Mouse (Mus musculus) heart, embryonic 14.5 days (tissue): Measurements from ENCODE around the gene Six1. TPM values are rescaled to one million over a fixed set of nuclear protein-coding genes. Genes with fewer than 3 reads are reported as not detected.

Experiments used
- ATAC-seq: fragments of 200-750 bp; cut with Nextera tagmentation; 2 replicates; pipeline ENCODE4 v1.8.0; 2017; ENCODE audit warnings: low read depth, moderate TSS enrichment; ENCODE audit not compliant: insufficient number of reproducible peaks, insufficient read depth, low FRiP score
- H3K27ac ChIP-seq, 2 experiments: fragments of 200-500 bp in 1 of 2; fragments of 300-500 bp in 1 of 2; sonication (generic) in 1 of 2; replicated peaks in 1 of 2; 2 replicates each; pipeline ENCODE4 v1.5.1; 2012 to 2014; ENCODE audit warnings: low read depth in 2 of 2, low read length in 2 of 2, control low read depth in 1 of 2, mild to moderate bottlenecking in 1 of 2, mixed read lengths in 1 of 2; ENCODE audit not compliant: control insufficient read depth in 1 of 2, insufficient read depth in 1 of 2
- H3K27me3 ChIP-seq: fragments of 300-500 bp; sonication (generic); 2 replicates; pipeline ENCODE4 v1.6.1; 2014; ENCODE audit warnings: mild to moderate bottlenecking, low read length, control low read depth; ENCODE audit not compliant: control insufficient read depth, insufficient read depth
- H3K36me3 ChIP-seq: fragments of 300-500 bp; sonication (generic); 2 replicates; pipeline ENCODE4 v1.6.1; 2014; ENCODE audit warnings: mild to moderate bottlenecking, control low read depth, low read length, mixed read lengths; ENCODE audit not compliant: control insufficient read depth, insufficient read depth
- H3K4me1 ChIP-seq, 2 experiments: fragments of 200-500 bp in 1 of 2; fragments of 300-500 bp in 1 of 2; sonication (generic) in 1 of 2; 2 replicates each; pipeline ENCODE4 v1.6.1; 2012 to 2014; ENCODE audit warnings: low read length in 2 of 2, control low read depth in 1 of 2, mixed read lengths in 1 of 2; ENCODE audit not compliant: control insufficient read depth in 2 of 2, insufficient read depth in 2 of 2
- H3K4me2 ChIP-seq: fragments of 300-500 bp; sonication (generic); 2 replicates; pipeline ENCODE4 v1.6.1; 2014; ENCODE audit warnings: mild to moderate bottlenecking, low read length
- H3K4me3 ChIP-seq, 2 experiments: fragments of 200-500 bp in 1 of 2; fragments of 300-500 bp in 1 of 2; sonication (generic) in 1 of 2; 2 replicates each; pipeline ENCODE4 v1.5.1; 2012 to 2014; ENCODE audit warnings: low read length in 2 of 2, mild to moderate bottlenecking in 2 of 2, control low read depth in 1 of 2, low read depth in 1 of 2, moderate library complexity in 1 of 2; ENCODE audit not compliant: control insufficient read depth in 1 of 2, insufficient read depth in 1 of 2
- H3K9ac ChIP-seq: fragments of 300-500 bp; sonication (generic); 2 replicates; pipeline ENCODE4 v1.6.1; 2014; ENCODE audit warnings: mild to moderate bottlenecking, low read length
- H3K9me3 ChIP-seq: fragments of 300-500 bp; sonication (generic); 2 replicates; pipeline ENCODE4 v1.6.1; 2016; ENCODE audit warnings: low read length, control low read depth; ENCODE audit not compliant: control insufficient read depth
- WGBS: fragments of 180-500 bp; shearing (Covaris S2); extraction: QIAGEN DNeasy Blood & Tissue Kit; methylation state at CpG from one replicate; pipeline ENCODE4 v1.1.7; 2014; 5-methylcytosine and 5-hydroxymethylcytosine counted together
- polyA plus RNA-seq: library from polyadenylated mRNA; unstranded; fragments of >200 nt; fragmentation: Nextera tagmentation; extraction: Ambion mirVana; gene quantifications from 2 replicates; pipeline ENCODE4 v1.2.1, GENCODE M21; 2014

Gene Six1
- polyA plus RNA-seq, 1 experiment from 2014 or later, result 0.27 TPM

DNA sequence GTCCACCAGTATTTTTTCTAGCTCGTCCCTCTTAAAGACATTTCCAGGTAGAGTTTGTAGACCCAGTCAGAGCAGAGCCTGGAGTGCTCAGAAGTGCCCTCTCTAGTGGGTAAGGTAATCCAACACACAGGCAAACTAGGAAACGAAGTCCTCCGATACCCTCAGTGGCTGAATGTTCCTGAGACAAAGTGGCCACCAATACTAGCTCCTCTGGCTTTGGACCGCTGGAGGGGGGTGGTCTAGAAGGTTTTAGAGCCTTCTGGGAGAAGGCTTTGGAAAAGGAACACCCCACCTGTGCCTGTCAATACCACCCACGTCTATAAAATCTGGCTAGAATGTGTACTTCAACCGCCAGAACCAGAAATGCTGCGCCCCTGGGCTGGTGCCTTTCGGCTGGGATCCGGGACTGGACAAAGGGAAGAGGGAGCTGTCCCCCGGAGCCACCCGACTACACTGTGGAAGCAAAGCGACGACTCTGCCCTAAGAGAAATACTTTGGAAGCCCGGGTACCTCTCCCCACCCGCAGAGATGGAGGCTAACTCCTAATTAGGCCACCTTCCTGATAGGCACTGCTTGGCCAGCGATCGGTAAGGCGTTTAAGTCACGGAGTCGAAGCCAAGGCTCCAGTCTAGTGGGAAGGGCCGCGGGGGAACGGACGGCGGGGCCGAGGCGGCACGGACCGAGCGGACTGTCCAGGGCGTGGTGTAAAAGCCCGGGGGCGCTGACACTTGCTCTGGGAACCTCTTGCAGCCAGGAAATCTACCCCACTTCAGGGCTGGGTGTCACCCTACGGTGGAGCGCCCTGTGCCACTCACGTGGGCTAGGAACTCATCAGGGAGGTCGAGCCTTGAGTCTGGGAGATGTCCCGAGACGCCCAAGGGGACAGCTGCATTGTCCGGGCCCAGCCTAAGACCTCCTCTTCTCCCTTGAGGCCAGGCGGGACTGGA lies 14.4 kb downstream of the Six1 start:
- ATAC-seq, result no peak; the same call in 1 of the 2 replicates
- WGBS, result 2% methylated on average over 41 of the region's 41 CpGs
- Histone ChIP-seq H3K4me2 (no peak overlapping the region), H3K4me1 (peaks cover 4 to 10% of the 10 kb centered on the region in 2 experiments), H3K9me3 (no peaks in the 10 kb centered on the region), H3K4me3 (no peak overlapping the region), H3K9ac (no peak overlapping the region), H3K27me3 (peaks cover 81% of the 10 kb centered on the region), H3K36me3 (no peaks in the 10 kb centered on the region), H3K27ac (no peak overlapping the region)

DNA sequence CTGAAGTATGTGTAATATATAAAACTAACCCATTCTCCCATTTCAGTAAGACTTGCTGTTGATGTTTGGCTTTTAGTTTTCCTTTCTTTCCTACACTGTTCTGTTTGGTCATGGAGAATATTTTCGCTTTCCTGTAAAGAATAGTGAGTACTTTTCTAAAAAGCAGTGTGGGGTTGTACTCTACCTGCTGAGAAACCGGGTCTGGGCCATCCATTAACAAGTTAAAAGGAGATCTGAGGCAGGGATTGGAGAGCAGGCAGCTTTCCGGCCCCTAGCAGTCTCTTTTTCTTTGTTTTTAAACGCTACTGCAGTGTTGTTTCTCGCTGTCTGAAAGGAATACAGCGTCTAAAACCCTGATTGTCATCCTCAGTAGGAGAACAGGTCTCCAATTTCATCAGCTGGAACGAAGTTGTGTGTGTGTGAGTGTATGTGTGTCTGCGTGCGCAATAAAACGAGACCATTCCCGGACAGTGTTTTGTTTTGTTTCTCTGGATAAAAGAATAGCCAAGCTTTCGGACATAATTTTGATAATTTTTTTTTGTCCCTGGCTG lies 15.2 kb downstream of the Six1 start:
- H3K9me3 ChIP-seq, result no peaks in the 10 kb centered on the region
- no peak overlapping the region for H3K9ac ChIP-seq
- no peak for ATAC-seq
- H3K4me3 ChIP-seq, result no peak overlapping the region
- peaks cover 4 to 7% of the 10 kb centered on the region in 2 experiments; a peak in 3 of 4 replicates for H3K4me1 ChIP-seq
- H3K4me2 ChIP-seq, result no peak overlapping the region
- H3K36me3 ChIP-seq, result no peaks in the 10 kb centered on the region
- whole genome bisulfite sequencing, result 6% methylated on average over 12 of the region's 12 CpGs
- no peak overlapping the region for H3K27ac ChIP-seq
- peaks cover 84% of the 10 kb centered on the region for H3K27me3 ChIP-seq

DNA sequence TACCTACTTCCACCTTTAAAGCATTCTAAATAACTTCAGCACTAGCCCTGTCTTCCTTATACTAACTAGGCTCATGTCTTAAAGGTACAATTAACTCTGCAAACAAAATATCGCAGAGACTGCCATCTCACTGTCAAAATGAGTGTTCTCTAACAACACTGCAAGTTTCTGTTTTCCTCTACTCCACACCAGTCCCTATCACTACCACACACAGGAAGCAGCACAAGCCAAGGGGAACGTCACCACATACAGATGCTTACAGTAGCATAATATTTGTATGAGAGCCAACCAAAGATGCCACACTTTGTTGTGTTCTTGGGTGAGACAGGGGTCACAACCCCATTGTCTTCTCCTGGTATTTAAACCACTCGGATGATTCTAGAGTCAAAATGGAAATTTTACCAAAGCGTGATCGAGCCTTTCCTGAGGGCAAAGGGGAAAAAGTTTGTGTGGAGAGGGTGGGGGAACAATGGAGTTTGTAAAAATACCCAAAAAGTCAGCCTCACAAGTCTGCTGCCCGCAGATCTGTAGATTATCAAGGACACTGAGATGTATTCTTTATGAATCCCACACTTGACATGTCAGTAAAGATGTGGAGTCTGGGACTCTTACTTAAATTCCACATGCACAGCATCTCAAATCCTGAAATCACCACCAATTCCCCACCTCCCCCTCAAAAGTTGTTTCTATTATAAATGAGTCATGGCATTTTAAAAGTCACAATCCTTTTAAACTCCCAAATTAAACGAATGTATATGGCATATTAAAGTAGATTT lies 16.1 kb downstream of the Six1 start:
- Histone ChIP-seq H3K36me3 (no peaks in the 10 kb centered on the region), H3K9me3 (no peaks in the 10 kb centered on the region), H3K4me3 (no peak overlapping the region), H3K9ac (no peak overlapping the region), H3K27ac (no peak overlapping the region), H3K27me3 (peaks cover 86% of the 10 kb centered on the region), H3K4me2 (no peak overlapping the region), H3K4me1 (peaks cover 4 to 7% of the 10 kb centered on the region in 2 experiments; a peak in 3 of 4 replicates)
- ATAC-seq, result no peak
- 20% methylated on average over 7 of the region's 7 CpGs for WGBS

DNA sequence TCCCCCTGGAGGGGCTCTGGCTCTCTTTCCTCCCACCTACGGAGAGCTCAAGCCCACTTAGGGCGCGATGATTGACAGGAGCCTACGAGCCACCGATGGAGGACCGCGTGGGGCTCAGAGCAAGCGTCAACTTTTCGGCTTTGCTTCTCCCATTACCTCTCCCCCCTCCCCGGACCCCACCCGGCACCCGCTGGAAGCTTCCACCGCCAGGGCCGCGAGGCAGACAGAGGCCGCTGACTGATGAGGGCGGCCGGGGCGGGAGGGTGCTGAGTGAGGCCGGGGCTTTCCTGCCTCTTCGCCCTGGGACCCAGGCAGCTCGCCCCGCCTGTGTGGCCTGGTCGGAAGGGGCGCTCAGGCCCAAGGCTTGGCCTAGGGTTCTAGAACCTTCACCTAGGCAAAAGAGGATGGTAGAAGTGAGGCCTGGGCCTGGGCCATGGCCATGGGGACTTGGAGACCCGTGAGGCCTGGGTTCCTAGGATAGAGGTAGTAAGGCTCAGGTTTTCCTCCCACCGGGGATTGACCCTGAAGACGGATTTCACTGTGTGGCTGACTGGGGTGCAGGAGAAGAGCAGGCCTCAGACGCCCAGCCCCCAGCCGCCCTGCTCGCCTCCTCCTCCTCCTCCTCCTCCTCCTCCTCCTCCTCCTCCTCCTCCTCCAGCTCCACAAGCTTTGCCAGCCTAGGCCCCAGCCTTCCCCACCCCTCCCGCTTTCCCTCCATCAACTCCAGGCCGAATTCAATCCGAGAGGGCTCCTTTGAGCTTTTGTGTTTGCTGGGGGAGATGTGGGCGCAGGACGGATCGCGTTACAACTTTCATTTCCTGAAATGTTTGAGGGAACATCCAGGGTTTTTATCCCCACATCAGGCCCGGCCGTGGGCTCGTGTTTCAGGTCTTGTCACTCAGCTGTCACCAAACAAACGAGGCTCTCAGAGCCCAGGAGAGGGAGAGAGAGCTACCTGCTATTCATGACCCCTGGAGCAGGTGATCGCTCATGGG lies 18.5 kb downstream of the Six1 start:
- Histone ChIP-seq H3K27me3 (peaks cover 69% of the 10 kb centered on the region), H3K4me2 (peak overlapping the region; percentile 54), H3K27ac (no peak overlapping the region), H3K9ac (no peak overlapping the region), H3K4me3 (peak overlapping the region; percentile 9 to 16; a peak in 3 of 4 replicates), H3K9me3 (no peaks in the 10 kb centered on the region), H3K4me1 (peaks cover 4 to 7% of the 10 kb centered on the region in 2 experiments; a peak in 3 of 4 replicates), H3K36me3 (no peaks in the 10 kb centered on the region)
- WGBS, result 11% methylated on average over 37 of the region's 43 CpGs
- ATAC-seq, result no peak

DNA sequence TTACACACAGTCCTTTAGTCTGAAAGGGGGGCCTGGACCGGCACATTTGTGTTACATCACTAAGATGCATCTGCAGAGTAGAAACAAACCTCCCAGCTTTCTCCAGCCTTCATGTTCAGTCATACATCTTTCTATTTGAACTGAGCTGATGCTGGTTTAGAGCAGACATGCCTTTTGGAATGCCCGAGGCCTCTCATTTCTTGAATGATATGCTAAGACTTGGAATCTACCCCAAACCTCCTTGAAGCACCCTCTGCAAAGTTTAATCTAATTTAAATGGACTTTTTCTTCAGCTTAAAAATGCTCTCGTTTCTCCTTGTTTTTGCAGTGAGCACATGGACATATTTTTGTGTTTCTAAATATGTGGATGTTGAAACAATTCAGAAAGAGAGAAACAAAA lies 21.0 kb downstream of the Six1 start:
- no peak overlapping the region for H3K27ac ChIP-seq
- H3K9ac ChIP-seq, result no peak overlapping the region
- 70% methylated on average over 3 of the region's 3 CpGs for WGBS
- ATAC-seq, result no peak
- peaks cover 46% of the 10 kb centered on the region for H3K27me3 ChIP-seq
- H3K4me1 ChIP-seq, result peaks cover 4 to 7% of the 10 kb centered on the region in 2 experiments; a peak in 3 of 4 replicates
- no peak overlapping the region for H3K4me3 ChIP-seq
- no peak overlapping the region for H3K4me2 ChIP-seq
- no peaks in the 10 kb centered on the region for H3K9me3 ChIP-seq
- no peaks in the 10 kb centered on the region for H3K36me3 ChIP-seq

DNA sequence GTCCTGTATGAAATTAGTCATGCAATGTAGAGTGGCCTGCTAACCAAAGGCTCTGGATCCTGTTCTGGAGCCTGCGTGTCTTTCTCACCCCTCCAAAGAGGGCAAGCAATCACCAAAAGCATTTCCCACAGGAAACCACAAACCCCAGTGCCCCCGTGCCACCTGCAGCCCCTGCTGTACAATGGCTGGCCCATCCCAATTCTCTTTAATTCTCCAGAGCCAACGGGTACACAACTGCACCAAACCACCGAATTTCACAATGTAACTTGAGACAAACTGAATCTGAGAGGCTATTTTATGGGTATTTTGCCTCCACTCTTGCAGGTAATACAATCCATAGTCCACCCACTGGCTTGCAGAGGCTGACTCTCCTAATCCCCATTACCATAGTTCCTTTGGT lies 22.4 kb downstream of the Six1 start:
- Histone ChIP-seq H3K27me3 (peaks cover 36% of the 10 kb centered on the region), H3K4me1 (peaks cover 4 to 7% of the 10 kb centered on the region in 2 experiments; a peak in 3 of 4 replicates), H3K9me3 (no peaks in the 10 kb centered on the region), H3K4me3 (no peak overlapping the region), H3K27ac (no peak overlapping the region), H3K9ac (no peak overlapping the region), H3K4me2 (no peak overlapping the region), H3K36me3 (no peaks in the 10 kb centered on the region)
- ATAC-seq, result no peak
- WGBS, result 70% methylated on average over 4 of the region's 4 CpGs
